Mouse (Mus musculus) telencephalon, adult 2 months (tissue): ENCODE measurements at regions not wholly inside any gene's neighbourhood (a gene's known extent, or its start where the extent isn't known, plus 50 kb on each side); places are given as distances from the start of the nearest gene placed in this dataset.

Source experiments
- DNase-seq: peaks from one replicate; pipeline ENCODE4 v3.0.0-alpha.2; 2011; ENCODE audit warnings: low read depth, low spot score

DNA sequence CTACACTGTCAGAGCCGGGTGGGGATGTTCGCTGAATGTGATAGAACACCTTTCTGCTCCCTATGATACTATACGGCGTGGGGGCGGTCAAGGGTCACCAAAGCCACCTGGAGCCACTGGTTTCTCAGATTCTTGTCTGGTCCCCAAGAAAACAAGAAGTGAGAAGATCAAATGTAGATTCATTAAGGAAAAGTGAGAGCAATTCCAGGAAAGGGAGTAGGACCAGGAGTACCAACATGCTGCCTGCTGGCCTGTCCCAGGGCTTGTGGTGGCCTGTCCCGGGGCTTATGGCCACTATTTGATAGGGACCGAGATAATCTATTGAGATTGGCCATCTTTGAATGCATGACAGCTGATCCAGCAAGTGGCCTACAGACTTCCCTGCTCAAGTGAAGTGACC is 58.8 kb upstream of the Fut8 start:
- no peak for DNase-seq

DNA sequence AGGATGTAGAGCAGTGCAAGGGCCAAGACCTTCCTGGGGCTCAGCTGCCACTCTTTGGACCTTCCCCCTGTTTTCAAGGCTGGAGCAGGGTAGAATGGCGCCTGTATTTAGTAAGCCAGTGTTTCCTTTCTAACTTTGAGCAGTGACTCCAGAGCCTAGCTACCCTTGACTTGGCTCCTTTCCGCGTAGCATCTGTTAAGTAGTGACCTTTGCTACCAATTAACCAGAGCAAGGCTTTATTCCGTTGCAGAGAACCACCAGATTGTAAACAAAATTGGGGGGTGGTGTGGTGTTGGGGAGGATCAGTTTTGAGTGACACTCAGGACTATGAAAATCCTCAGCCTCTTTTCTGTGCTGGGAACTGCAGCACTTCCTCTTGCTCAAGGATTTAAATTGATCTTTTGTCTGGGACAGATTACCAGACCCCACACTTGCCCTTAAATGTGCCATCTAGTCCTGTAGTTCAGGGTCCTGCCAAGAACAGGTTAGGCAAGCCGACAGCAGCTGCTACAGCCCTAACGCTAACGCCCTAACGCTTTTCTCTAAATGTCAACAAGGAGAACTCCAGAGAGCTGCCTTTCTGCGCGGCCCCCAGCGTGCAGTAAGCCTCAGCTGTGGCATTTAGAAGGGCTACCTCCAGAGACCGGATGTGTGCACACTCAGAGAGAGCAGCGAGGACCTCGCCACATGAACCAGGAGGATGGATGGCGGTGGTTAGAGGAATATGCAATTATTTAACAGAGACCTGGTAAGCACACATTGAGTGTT is 59.9 kb upstream of the Fut8 start:
- no peak for DNase-seq

DNA sequence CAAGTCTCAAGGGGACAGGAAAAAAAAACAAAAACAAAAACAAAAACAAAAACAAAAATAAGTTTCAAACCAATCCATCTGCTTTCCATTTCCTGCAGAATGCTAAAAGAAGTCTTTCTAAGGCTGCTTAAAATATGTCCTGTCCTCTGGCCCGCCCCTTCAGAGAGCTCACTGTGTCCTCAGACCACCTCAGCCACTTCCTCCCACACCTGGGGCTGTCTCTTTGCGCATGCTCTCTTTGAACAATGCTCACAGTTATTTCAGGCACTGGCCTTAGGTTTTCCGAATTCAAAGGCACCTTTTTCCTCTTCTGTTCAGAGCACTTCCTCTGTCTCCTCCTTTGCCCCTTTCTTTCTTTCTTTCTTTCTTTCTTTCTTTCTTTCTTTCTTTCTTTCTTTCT is 60.6 kb upstream of the Fut8 start:
- no peak for DNase-seq

DNA sequence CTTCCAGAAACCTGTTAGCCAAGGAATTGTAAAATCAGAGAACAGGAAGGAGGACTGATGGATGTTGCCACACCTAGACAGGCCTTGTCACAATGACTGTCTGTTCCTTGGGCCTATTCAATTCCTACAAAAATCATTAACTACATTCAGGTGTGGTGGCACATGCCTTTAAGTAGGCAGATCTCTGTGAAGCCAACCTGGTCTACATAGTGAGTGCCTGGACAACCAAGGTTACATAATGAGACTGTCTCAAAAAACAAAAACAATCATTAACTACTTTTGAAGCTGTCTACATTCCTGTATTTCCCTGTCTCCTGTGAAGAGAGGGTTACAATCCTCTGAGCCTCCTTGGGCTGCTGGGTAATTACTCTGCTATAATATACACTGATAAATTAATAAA is 63.9 kb upstream of the Fut8 start:
- DNase-seq: no peak

DNA sequence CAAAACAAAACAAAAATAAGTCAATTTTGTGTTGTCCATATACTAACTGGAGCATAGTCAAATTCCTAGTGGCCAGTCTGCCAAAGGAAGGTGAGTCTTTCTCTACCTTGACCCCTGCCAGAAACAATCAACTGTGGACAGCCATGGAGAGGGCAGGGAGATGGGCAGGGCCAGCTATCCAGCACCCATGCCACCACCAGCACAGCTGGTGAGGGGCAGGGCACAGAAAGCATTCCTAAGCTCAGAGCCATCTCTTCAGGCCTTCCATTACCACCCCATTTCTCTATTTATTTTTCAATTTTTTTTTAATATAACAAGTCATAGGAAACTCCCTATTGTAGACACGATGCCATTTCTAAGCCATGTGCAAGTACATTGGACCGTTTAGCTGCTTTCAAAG is 65.4 kb upstream of the Fut8 start:
- DNase-seq: no peak

DNA sequence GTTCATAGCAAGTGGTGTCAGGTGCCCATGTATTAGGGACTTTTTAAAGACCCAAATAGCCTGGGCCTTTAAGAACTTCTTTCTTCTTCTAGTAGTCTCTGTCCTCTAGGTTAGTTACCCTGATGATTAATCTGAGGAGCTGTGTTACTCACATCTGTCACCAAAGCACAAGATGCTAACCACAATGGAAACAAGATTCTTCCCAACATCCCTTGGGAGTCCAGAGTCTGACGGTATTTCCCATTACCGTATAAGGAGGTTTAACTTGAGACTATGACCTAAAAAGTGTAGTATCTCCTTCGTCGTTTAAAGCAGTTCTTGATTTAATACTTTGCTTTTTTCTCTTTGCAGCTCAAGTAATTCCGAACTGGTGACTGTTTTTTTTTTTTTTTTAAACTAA is 67.7 kb upstream of the Fut8 start:
- DNase-seq: no peak

DNA sequence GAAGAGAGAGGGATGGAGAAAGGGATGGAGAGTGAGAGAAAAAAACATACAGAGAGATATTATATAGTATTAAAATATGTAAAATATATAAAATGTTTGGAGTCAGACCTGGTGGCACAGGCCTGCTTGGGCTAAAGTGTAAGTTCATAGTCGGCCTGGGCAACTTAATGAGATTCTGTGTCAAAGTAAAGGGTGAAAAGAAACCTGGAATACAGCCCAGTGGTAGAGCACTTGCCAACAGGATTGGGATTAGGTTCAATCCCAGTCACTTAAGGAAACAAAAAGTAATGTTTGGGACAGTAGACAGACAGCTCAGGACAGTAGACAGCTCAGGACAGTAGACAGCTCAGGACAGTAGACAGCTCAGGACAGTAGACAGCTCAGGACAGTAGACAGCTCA is 69.6 kb upstream of the Fut8 start:
- no peak for DNase-seq

DNA sequence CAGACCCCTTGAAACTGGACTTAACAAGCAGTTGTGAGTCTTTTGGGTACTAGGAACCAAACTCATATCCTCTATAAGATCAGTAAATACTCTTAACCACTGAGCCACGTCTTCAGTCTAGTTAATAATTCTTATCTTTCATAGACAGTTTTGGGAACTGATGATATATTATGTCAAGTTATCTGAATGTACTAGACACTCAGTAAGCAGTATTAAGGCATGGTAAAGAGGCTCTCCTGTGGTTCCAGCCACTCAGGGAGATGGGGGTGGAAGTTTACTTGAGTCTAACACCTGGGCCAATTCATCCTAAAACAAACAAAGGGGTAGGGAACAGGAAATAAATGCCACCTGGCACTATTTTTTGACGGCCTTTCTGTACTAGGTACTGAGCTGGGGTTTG is 81.2 kb upstream of the Fut8 start:
- DNase-seq: no peak

DNA sequence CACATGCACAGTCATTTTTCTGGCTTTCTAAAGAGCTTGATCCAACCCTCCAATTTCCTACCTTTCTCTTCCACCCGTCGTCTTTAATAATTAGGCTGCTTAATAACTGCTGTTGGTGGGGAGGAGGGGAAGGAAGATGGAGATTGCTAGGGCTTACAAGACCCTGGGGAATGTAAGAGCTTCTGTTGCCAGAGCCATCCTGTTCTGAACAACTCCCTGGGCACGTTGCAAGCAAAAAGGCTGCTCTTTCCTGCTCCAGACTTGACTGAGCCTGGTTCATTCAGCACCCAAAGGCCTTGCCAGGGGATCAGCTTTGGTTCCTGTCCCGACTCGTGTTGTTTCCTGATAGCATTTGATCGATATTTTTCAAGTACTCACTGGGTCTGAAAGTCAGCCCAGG is 82.3 kb upstream of the Fut8 start:
- DNase-seq: no peak

DNA sequence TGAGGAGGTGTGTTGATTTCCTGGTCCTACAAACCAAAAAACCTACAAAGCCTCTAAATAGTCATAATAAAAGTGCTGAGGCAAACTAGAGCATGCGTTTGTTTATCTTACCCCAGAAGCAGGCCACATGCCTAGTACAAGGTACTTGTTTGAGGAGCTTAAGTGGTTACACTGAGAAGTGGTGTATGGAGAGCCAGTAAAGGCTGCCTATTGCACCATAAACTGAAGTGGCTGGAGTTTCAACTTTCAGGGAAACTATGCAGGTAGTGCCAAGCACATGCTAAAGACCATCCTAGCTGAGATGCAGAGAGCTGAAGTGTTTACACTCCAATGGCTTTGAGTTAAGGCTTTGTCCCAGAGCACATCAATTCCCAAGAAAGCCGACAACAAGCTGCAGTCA is 86.5 kb upstream of the Fut8 start:
- no peak for DNase-seq

DNA sequence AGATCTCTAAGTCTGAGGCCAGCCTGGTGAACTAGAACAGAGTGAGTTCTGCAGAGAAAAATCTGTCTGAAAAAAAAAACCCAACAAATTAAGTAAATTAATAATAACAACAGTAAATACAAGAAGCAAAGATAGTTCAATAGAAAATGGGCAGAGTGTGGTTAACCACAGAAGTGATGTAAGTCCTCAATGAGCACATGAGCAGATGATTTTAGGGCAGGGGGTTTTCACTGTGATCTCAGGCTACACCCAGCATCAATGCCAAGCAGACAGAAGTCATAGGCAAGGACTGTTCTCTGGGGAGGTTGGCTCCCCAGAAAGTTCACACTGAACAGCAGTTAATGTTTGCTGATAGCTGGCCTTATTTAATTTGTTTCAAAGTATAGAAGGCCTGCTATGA is 88.1 kb upstream of the Fut8 start:
- DNase-seq: no peak

DNA sequence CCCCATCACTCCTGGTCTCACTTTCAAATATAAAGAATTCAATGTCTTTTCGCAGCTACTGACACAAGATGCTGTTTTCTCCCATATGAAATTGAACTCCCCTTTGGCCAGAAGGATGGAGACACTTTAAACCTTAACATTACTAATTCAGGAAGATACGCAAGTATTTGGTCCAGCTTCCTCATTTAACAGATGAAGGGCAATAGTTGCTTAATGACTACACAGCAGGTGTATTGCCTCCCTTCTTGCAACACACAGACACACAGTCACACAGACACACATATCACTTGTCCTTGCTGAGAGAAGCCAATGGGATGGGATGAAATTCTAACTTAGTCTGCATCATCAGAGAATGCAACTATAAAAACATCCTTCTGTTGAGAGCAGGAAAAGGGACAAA is 89.8 kb upstream of the Fut8 start:
- DNase-seq: no peak

DNA sequence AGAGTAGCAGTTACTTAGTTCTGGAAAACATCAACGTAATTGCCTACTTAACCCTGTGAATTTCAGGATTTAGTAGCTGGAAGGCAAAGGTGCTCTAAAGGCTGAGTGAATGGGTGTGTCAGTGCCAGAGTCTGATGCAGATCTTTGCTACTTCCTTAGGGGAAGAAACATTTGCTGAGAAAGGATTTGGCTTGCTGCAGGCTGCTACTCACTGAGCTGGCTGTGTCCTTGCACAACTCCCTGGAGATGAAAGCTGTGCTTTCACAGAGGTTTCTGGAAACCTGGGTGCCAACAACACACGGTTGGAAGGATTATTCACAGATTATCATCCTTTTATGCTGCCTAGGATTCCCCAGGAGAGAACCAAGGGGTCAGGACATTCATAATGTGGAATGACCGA is 94.0 kb upstream of the Fut8 start:
- no peak for DNase-seq

DNA sequence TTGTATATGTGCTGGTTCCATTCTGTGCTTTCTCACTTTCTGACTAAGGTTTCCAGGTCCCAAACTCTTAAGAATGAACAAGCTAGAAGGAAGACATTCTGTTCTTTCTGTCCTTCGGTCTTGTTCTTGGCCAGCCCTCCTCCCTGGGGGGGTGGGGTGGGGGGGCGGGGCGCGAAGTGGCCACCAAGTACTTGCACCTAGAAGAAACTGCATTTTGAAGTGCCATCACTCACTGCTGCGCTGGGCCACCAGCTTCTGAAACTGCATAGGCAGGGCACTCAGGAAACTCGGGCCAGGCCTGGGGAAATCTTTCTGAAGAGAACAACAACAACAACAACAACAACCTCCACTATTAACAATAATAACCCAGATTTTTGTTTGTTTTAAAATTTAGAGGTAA is 94.4 kb upstream of the Fut8 start:
- DNase-seq: no peak

DNA sequence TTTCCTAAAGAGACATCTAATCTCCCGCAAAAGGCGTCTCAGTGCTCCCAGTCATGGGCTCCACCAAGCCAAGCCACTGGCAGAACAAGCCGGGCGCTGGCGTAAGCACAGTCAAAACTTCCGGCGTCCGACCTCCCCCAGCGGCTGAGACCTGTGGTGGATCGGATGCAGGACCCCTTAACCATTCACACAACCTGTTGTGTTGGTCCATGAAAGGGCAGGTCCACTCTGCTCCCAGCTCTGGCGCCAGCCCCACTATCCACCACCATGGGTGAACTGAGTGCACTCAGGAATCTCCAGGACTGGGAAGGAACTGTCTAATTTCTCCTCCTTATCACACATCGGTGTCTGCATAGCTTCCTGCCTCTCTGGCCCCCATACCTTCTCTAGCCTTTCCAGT is 94.8 kb upstream of the Fut8 start:
- DNase-seq: no peak

DNA sequence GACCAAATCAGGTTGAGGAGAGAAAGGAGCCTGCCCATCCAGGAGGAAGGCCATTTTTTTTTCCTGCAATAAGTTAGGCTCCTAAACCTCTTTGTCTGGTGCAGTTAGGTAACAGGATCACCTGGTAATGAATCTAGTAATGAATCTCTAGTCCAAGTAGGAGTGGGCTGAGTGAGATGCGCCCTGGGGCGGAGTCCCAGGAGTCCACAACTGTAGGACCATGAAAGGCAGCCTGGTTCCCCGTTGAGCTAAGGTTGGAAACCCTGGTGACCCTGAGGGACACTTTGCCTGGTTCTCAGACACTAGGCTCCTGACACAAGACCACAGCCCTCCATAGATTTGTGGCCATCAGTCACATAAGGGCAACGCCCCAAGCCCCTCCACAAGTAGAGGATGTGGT is 95.7 kb upstream of the Fut8 start:
- no peak for DNase-seq

DNA sequence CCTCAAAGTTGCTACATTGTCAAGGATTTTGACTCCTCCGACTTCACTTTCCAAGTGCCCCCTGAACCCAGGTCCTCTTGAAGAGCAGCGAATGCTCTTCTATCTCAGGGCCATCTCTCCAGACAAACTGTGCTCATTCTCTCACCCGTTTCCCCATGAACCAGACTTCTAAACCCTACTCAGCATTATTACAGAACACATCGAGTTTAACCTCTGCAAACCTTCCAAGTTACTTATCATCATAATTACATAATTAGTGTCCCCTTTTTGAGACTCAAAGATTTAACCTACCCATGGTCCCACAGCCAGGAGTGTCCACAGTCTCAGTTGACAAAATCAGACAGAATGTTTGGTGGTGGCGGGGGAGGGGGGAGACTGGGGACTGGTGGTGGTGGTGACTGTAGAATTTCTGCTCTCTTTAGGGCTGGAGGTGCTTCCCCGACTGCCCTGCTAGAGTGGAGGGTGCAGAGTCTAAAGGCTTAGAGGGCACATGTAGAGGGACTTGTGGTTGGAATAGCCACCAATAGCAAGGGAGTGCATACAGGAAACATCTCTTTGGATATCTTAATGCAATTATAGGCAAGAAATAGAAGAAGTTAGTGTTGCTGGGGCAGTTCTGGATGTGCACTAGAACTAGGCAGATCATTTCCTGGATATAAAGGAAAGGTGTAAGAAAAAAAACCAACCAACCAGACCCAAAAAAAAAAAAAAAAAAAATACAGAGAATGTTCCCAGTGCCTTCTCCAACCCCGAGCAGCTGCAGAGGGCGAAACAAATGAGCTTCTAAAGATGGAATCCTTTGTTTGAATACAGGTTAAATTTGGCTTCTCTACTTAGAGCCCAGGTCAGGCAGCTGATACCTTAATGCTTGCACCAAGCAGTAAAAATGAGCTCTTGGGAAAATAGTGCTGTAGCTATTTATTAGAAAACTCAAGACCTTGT is 96.4 kb upstream of the Fut8 start:
- no peak for DNase-seq

DNA sequence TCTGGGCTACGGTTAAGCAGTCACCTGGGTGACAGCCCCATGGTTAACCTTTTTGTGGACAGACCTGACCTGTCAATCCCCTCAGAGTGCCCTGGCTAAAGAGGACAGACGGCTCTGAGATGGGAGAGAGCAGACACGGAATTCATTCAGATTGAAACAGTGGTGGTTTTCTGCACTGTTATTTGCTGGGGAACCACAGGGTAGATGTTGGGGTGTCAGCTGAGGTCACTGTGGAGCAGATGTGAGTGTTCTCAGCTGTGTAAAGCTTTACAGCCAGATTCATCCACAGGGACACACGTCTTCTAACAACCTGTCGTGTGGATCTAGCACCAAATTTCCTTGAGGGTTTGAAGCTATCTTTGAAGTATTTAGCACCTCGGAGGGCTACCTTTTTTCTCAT is 97.3 kb upstream of the Fut8 start:
- no peak for DNase-seq

DNA sequence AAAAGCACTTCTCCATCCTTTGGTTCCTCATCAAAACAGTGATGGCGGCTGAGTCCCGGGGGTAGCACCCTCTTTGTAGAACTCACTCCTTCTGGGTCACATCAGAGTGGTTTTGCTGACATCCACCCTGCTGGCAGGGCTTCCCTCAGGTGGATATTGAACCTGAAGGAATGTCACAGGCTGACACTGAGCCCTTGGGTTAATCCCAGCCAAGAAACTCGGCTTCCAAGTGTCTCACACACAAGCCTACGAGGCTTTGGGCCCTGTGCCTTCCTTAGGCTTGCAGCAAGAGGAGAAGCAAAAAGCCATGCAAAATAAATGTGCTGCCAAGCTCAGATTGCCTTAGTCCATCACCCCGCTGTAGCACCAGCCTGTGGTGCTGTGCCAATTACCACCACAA is 97.8 kb upstream of the Fut8 start:
- no peak for DNase-seq

DNA sequence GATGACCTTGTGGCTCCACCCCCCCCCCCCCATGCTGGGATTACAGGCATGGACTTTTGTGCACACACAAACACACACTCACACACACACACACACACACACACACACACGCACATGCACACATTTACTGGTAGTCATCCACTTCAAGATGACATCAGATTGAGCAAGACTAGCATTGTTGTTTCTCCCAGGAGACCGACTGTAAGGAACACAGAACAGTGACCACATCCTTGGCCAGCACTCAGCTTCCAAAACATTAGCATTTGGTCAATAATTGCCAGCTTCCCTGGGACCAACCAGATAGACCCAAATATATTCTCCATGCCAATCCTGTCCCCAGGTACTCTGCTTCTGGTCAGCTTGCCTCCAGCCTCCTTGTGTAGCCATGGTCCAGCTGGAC is 98.2 kb upstream of the Fut8 start:
- no peak for DNase-seq

DNA sequence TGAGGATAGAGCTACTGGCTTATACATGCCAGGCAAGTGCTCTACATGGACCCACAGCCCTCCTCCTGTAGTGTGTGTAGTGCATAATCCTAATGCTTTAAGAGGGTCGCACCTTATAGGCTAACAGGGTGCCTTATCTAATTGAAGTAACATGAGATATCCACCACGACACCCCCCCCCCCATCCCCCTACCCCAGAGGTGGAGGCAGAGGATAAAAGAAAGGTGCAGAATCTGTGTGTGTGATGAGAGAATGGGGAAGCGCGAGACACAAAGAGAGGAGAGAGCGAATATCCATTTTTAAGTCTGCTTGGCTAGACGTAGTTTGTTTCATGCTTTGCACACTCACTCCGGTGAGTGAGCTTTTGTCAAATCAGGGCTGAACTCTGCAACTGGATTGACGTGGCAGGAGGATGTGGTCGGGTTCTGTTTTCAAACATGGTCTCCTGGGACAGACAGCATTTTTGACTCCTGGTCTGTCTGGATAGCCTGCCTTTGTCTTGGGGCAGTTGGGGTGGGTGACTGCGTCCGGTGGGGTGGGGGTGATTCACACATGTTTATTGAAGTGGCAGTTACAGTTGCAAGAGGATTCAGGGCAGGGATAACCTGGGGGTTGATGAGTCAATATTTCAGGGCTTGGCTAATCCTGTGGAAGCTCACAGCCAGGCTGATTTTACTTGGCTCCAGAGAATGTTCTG is 99.3 kb upstream of the Fut8 start:
- no peak for DNase-seq

DNA sequence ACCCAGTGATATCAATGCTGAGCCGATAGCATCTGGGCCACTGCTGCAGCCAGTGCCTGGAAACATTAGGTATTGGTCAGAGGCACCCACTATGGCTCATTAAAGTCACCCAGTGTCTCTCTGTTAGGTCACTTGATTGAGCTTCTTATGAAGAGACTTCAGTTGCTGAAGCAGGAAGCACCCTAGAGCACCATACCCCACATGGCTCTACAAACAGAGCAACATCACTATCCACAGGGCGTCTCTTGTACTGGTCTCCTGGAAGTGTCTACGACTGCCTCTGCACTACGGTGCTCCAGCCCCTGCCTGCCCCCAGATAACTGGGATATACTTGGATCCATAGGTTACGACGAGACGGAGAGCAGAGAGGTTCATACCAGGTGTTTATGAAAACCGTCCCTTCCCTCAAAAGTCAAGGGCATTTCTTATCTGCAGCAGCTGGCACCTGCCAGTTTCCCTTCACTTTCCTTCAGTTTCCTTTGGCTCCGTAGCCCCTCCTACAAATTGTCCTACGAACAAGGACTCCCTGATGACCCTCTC is 100.6 kb upstream of the Fut8 start:
- DNase-seq: no peak
